Mouse (Mus musculus) megakaryocyte, embryonic 14.5 days (primary cell): ENCODE measurements around the gene Pdlim5.

Experiments
- FLI1 ChIP-seq: IDR thresholded peaks from 2 replicates; pipeline ENCODE4 v1.6.1; 2012; ENCODE audit warnings: low read length, inconsistent platforms, mixed read lengths
- GATA1 ChIP-seq: IDR thresholded peaks from 3 replicates; pipeline ENCODE4 v1.6.1; 2012; ENCODE audit warnings: mixed read lengths, low read length, inconsistent platforms, borderline replicate concordance

- TF ChIP-seq FLI1 (no peak), GATA1 (no peak)
Measured at GRCm38 (mm10) chr3:142219910-142220309, 175.6 kb downstream of the Pdlim5 start.
